ENCODE assay signal across 39 mouse cellular contexts in the genomic region with DNA sequence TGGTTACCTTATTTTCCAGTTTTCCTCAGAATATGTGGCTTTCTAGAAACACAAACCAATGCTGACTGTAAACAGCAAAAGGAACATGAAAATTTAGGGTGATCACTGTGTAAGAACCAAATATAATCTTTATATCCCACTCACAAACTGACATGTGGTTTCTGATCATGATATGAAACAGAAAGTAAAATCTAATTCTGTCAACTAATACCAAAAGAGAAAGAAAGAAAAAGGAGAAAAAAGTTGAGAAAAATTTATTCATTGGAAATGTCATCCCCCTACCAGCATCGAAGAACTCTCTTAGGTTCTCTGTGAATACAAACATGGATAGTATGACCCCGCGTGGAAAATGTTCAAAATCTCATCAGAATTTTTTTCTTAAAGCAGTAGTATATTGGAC. TPM values are rescaled to one million over a fixed set of nuclear protein-coding genes. Genes with fewer than 3 reads are reported as not detected.
"Had no signal": no experiment of that assay in that cellular context is flagged by ENCODE, and none has a peak within 500 bp of the region (broad histone marks: within the 10 kb centered on the region; RNA-seq: fewer than 3 reads in every experiment).

No protein-coding gene starts in this region.

- DNase-seq: heart, postnatal 10 days; heart, postnatal 14 days; heart, postnatal 36 days; heart, postnatal 4 days; kidney, adult 11 months; kidney, adult 18-20 months; kidney, adult 2 months; kidney, adult 8-10 months; kidney, adult 9 months; kidney, postnatal 10 days; kidney, postnatal 14 days; kidney, postnatal 25 days; kidney, postnatal 36 days; kidney, postnatal 4 days; layer of hippocampus, adult 9-11 months; layer of hippocampus, postnatal 36 days had no signal

- H3K27me3 ChIP-seq: heart, embryonic 12.5 days; heart, embryonic 13.5 days; heart, embryonic 15.5 days; hindbrain, embryonic 12.5 days; hindbrain, embryonic 13.5 days; hindbrain, embryonic 15.5 days; intestine, embryonic 15.5 days; kidney, embryonic 15.5 days had no signal

- H3K4me2 ChIP-seq: heart, embryonic 11.5 days; heart, embryonic 12.5 days; heart, embryonic 13.5 days; heart, embryonic 15.5 days; hindbrain, embryonic 12.5 days; hindbrain, embryonic 13.5 days; hindbrain, embryonic 15.5 days; intestine, embryonic 15.5 days; kidney, embryonic 15.5 days had no signal

- H3K27ac ChIP-seq: heart, embryonic 10.5 days; heart, embryonic 13.5 days; heart, embryonic 15.5 days; hindbrain, embryonic 10.5 days; hindbrain, embryonic 12.5 days; hindbrain, embryonic 13.5 days; hindbrain, embryonic 15.5 days; hindbrain, postnatal 0 days; intestine, embryonic 15.5 days; kidney, embryonic 15.5 days; kidney, postnatal 0 days; layer of hippocampus, adult 2 months; left cerebral cortex, adult 2 months had no signal

- ATAC-seq: hindbrain, embryonic 16.5 days; hindbrain, postnatal 0 days; inflammation-experienced regulatory T-cells, adult 6 months; intestine, embryonic 15.5 days; intestine, embryonic 16.5 days; intestine, postnatal 0 days had no signal

- H3K36me3 ChIP-seq: heart, embryonic 10.5 days; heart, embryonic 12.5 days; heart, embryonic 13.5 days; heart, embryonic 15.5 days; hindbrain, embryonic 10.5 days; hindbrain, embryonic 12.5 days; hindbrain, embryonic 13.5 days; hindbrain, embryonic 15.5 days; intestine, embryonic 15.5 days; kidney, embryonic 15.5 days had no signal

- H3K4me3 ChIP-seq: heart, embryonic 10.5 days; heart, embryonic 12.5 days; heart, embryonic 13.5 days; heart, embryonic 15.5 days; hindbrain, embryonic 10.5 days; hindbrain, embryonic 12.5 days; hindbrain, embryonic 13.5 days; hindbrain, embryonic 15.5 days; intestine, embryonic 15.5 days; kidney, embryonic 15.5 days; layer of hippocampus, adult 2 months; left cerebral cortex, adult 2 months had no signal

- H3K9ac ChIP-seq: heart, embryonic 12.5 days; heart, embryonic 13.5 days; heart, embryonic 15.5 days; hindbrain, embryonic 12.5 days; hindbrain, embryonic 13.5 days; hindbrain, embryonic 15.5 days; intestine, embryonic 15.5 days; kidney, embryonic 15.5 days had no signal

- H3K9me3 ChIP-seq: heart, embryonic 10.5 days; heart, embryonic 12.5 days; heart, embryonic 13.5 days; heart, embryonic 15.5 days; hindbrain, embryonic 10.5 days; hindbrain, embryonic 12.5 days; hindbrain, embryonic 13.5 days; hindbrain, embryonic 15.5 days; intestine, embryonic 15.5 days; kidney, embryonic 15.5 days had no signal

- H3K4me1 ChIP-seq: heart, embryonic 10.5 days; heart, embryonic 12.5 days; heart, embryonic 13.5 days; heart, embryonic 15.5 days; hindbrain, embryonic 10.5 days; hindbrain, embryonic 15.5 days; intestine, embryonic 15.5 days had no signal

RNA-seq across cellular contexts. Expression of a gene that starts 29.2 kb away (rescaled TPM):
- polyA plus RNA-seq: heart, embryonic 10.5 days; heart, embryonic 11.5 days; heart, embryonic 12.5 days; heart, embryonic 13.5 days; heart, embryonic 14.5 days; heart, embryonic 15.5 days; heart, embryonic 16.5 days; heart, postnatal 0 days; hindbrain, embryonic 10.5 days; hindbrain, embryonic 12.5 days; hindbrain, embryonic 13.5 days; hindbrain, embryonic 15.5 days; hindbrain, embryonic 16.5 days; hindbrain, postnatal 0 days; inflammation-experienced regulatory T-cells, adult 6 months; kidney, adult 2 months; kidney, embryonic 14.5 days had no signal
